Mouse (Mus musculus) monocyte, adult 2 months (primary cell): ENCODE results near the gene Atxn2l.
"Not testable (repeated sequence)": the region's sequence is repeated elsewhere in the genome, so short reads cannot be mapped to it uniquely, and the experiment has no call there.

Experiments
- DNase-seq, 2 experiments: peaks; one replicate each; pipeline ENCODE4 v3.0.0; 2022; ENCODE audit warnings: low spot score in 2 of 2, low read depth in 1 of 2

The Atxn2l gene

GRCm38 (mm10) chr7:126491973-126492372 lies 11.3 kb downstream of the Atxn2l start:
- no peak for DNase-seq

- DNase-seq, result no peak
Observed at GRCm38 (mm10) chr7:126491005-126491404, 12.2 kb downstream of the Atxn2l start.

GRCm38 (mm10) chr7:126487617-126488385 lies 15.4 kb downstream of the Atxn2l start:
- not testable (repeated sequence) for DNase-seq

GRCm38 (mm10) chr7:126487052-126487483 lies 16.2 kb downstream of the Atxn2l start, which contains the start of gene Tufm:
Gene Tufm (plus strand): TSS chr7:126487361.
- DNase-seq, result peak; percentile 80 to 81

- peak; percentile 53 to 59 for DNase-seq
Observed at GRCm38 (mm10) chr7:126482392-126482871, 20.8 kb downstream of the Atxn2l start.

- DNase-seq, result no peak
Observed at GRCm38 (mm10) chr7:126481699-126482098, 21.5 kb downstream of the Atxn2l start.

GRCm38 (mm10) chr7:126474993-126475581 lies 28.1 kb downstream of the Atxn2l start, which contains the start of gene Sh2b1:
Gene Sh2b1 (minus strand): TSS chr7:126475424.
- DNase-seq, result peak; percentile 54 to 75

- DNase-seq, result no peak
Observed at GRCm38 (mm10) chr7:126474486-126474955, 28.7 kb downstream of the Atxn2l start.

- no peak for DNase-seq
Observed at GRCm38 (mm10) chr7:126473470-126474086, 29.7 kb downstream of the Atxn2l start.

- no peak for DNase-seq
Observed at GRCm38 (mm10) chr7:126472713-126473112, 30.5 kb downstream of the Atxn2l start.

GRCm38 (mm10) chr7:126472306-126472705 lies 30.9 kb downstream of the Atxn2l start:
- no peak for DNase-seq

GRCm38 (mm10) chr7:126471853-126472252 lies 31.4 kb downstream of the Atxn2l start:
- DNase-seq, result no peak

- no peak for DNase-seq
Observed at GRCm38 (mm10) chr7:126471361-126471760, 31.9 kb downstream of the Atxn2l start.

GRCm38 (mm10) chr7:126470077-126470476 lies 33.2 kb downstream of the Atxn2l start:
- DNase-seq, result no peak

- no peak for DNase-seq
Observed at GRCm38 (mm10) chr7:126467834-126468627, 35.2 kb downstream of the Atxn2l start.

GRCm38 (mm10) chr7:126467271-126467670 lies 36.0 kb downstream of the Atxn2l start:
- DNase-seq, result no peak

- no peak for DNase-seq
Observed at GRCm38 (mm10) chr7:126466707-126467106, 36.5 kb downstream of the Atxn2l start.

- no peak for DNase-seq
Observed at GRCm38 (mm10) chr7:126466116-126466515, 37.1 kb downstream of the Atxn2l start.

- DNase-seq, result no peak
Observed at GRCm38 (mm10) chr7:126465246-126466030, 37.8 kb downstream of the Atxn2l start.

- DNase-seq, result no peak
Observed at GRCm38 (mm10) chr7:126464836-126465235, 38.4 kb downstream of the Atxn2l start.
